Mouse (Mus musculus) retina, adult 2 months (tissue): ENCODE data around the gene Tnik.

Source experiments
- DNase-seq: peaks from one replicate; pipeline ENCODE4 v3.0.0-alpha.2; 2012; ENCODE audit warnings: low read depth, low spot score

The Tnik gene

DNA sequence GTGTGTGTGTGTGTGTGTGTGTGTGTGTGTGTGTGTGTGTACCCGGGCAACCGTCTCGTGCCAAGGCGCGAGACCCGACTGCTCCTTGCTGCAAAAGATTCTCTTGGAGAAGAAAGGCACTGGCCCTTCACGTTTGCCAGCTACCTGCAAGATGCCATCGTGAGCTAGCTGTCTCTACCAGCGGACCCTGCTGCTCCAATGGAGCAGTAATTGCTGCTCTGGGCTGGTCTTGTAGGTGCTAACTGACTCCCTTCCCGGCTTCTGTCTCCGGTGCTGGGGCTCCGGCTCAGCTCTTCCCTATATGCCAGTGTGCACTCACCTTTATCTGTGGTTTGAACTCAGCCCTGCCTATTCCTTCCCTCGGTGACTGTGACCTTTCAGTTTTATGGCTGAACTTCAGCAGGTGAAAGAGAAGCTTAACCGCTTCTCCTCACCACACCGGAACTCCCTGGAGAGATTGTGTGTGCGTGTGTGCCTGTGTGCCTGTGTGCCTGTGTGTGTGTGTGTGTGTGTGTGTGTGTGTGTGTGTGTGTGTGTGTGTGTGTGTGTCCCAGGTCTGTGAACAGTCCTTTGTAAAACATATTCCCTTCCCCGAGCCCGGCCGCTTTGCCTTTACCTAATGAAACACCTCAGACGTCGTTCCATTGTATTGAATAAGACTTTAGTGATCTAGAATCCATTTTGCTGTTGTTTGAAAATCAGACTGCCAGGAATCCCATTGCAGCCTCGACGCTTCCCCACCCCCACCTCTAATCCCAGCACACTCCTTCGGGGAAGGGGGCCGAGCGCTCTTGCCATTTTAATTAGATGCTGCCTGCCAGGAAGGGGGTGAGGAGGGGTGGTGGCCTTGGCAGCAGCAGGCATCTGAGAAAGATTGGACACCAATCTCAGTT, 1.2 kb downstream of the Tnik start:
- peak; percentile 23 for DNase-seq

DNA sequence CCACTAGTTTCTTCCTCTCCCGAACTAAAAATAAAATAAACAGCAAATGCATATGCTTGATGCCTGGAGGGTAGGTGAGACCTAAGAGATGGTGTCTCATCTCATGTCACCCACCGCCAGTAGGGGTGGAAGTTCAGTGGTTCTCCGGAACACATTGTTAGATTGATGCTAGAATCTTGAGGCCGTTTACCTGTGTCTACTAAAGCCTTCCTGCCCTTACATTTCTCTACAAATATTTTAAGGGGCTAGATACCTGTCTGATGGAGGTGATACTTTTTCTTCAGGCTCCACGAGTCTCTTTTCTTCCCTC, 1.8 kb downstream of the Tnik start:
- DNase-seq = no peak

DNA sequence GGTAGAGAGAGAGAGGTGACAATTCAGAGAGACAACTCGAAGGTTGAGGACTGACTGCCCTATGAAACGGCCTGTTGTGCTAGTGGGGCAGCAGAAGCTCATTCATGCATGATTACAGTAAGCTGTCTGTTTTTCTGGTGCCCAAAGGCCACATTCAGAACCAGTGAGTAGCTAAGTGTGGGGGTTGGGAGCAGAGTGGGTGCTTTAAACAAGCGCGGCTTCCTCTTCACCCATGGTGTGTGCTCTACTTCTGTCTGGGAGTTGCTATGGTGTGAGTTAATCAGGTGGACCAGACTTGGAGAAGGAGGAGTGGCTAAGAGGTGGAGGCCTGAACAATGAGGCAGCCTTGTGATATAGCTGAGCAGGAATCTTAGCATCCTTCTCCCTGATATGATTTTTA, 2.2 kb downstream of the Tnik start:
- peak; percentile 23 for DNase-seq

DNA sequence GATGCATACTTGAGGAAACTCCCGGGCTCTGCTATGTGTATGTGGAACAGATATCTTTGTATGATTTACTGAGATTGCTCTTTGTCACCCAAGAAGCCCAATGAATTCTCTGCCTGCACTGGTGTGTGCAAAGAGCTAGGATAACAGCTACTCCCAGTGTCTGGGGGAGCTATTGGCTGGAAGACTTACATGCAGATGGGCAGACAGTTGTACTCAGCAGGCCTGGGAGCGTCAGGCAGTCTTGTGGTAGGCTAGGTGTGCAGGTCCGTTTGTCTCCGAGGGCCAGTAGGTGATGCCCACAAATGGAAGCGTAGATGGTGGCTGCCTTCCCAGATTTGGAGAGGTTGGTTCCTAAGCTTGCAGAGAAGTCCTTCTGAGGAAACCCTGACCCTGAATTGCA, 2.6 kb downstream of the Tnik start:
- no peak for DNase-seq

DNA sequence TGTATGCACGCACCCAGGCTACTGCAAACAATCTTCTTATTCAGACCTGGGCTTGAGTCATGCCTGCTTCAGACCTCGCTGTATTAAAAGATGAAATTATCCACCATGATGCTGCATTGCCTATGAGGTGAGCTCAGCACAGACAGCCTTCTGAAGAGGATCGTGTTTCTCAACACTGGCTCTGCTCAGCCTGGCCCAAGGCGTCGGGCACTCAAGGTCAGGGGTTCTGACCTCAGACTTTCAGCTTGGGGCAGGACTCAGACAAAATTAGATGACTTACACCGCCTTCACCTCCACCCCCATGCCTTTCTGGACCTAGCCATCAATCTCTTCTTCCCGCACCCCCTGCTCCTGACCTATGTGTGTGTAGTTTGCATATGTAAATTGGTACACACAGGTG, 4.2 kb downstream of the Tnik start:
- no peak for DNase-seq

DNA sequence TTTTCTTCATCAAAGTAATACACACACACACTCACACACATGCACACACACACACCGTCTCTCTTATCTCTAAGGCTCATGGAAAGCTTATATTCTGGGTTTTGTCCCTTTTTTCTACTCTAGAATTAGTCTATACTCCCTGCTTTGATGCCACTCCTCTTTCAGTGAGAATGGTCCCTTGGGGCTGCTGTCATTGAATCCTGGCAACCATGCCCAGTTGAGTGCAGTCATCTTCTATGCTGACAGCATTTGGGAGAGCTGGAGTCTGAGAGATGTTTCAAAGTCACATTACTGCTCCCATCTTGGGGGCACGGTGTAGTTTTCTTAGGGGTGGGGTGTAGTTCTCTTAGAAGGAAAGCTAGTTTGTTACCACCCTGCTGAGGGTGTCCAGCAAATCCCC, 6.7 kb downstream of the Tnik start:
- DNase-seq = no peak

DNA sequence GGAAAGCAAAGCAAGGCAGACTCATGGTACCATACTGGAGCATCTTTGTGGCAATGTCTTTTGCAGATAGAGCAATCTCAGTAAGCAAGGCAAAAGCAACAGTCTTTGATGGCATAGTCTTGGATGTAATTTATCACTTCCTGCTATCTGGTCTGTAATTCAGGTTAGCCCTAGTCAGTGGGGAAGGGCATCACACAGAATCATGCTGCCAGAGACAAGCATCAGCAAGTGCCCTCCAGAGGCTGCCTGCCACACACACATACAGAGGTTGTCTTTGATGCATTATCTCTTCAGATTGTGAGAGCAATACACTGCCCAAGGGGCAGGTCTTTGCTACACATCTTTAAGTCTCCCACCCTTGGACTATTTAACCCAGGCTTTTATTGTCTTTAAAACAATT, 8.9 kb downstream of the Tnik start:
- DNase-seq = no peak

DNA sequence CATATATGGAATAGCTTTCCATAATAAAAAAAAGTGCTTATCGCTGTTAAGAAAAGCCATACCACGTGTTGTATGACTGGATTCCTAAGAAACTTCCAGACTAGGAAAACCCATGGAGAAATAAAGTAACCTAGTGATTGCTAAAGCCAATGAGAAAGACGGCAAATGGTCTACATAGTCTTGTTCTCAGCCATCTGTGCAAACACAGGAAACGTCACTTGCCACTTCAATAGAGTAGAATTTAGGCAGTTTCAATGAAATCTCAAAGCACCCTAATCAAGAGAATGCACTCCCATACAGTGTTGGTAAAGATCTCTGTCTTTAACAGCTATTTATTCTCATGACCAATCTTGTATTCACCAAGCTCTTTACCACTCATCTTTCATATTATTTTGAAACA, 11.7 kb downstream of the Tnik start:
- DNase-seq = no peak

DNA sequence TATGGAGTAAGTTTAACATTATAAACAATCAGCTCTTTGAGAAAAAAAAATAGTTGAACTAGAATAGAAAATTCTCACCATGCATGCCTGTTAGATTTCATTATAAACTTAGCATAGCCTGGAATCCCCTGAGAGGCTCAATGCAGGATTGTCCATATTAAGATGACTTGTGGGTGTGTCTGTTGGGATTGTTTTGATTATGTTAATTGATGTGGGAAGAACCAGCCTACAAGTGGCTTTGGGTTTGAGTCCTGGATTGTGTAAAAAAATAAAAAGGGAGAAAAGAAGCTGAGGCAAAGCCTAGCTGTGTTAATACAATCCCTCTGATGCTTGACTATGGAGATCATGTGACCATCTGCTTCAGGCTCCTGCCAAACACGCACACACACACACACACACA, 26.7 kb downstream of the Tnik start:
- DNase-seq = no peak

DNA sequence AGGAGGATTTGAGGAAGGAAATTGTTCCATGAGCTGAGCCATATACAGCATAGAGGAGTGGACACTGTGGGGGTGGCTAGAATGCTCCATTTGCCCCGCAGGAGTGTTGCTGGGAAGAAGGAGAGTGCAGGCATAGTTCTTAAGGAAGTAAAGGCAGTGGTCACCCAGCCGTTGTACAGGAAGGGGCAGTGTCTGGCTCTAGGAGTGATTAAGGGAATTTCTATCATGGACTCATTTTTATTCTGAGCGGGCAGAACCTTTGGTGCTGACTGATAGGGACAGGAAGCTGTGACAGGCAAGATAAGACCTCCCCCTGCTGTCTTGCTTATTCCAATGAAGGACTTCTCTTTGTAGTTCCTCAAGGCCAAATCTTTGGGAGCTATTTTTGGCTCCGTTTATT, 38.4 kb downstream of the Tnik start:
- no peak for DNase-seq

DNA sequence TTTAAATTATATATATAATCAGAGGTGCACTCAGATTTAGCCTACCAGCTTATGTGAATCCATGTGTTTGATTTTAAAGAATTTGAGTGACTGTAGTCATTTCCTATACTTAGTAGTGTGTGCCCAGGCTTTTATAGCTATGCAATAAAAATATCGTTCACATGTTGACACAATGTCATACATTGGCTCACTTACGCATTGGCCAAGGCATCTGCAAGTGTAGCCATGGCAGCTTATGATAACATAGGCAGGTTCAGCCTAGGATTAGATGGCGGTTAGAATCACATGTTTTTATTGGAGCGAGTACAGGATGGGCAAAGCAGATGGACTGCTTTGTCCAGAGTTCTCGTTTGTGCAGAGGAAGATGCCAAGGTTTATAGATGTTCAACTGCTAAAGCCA, 40.9 kb downstream of the Tnik start:
- DNase-seq = no peak

DNA sequence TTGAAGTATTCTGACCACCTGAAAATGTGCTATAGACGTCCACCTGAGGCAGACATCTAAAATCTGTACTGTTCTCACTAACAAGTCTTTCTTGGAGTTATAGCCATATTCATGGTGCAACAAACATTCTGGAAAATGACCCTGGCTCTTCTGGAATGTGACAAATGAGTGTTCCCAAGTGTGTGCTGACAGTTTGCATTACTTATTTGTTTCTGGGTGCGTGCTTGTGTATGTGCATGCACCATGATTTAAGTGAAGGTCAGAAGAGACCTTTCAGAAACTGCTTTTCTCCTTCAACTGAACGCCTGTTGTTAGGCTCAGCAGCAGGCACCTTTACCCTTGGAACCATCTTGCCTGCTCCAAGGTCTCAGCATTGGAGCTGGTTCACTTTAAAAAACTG, 43.8 kb downstream of the Tnik start:
- no peak for DNase-seq

DNA sequence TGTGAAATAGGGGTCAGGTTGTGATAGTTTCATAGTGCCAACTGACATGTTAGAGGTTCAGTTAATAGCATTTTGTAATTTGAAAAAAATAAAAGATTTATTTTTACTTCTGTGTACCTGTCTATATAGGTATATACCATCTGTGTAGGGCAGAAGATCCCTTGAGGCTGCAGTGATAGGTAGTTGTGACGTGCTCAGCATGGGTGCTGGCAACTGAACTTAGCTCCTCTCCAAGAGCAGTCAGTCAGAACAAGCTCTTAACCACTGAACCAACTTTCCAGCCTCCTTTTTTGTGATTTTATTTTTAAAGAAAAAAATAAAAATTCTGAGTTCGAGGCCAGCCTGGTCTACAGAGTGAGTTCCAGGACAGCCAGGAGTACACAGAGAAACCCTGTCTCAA, 51.4 kb downstream of the Tnik start:
- DNase-seq = no peak

DNA sequence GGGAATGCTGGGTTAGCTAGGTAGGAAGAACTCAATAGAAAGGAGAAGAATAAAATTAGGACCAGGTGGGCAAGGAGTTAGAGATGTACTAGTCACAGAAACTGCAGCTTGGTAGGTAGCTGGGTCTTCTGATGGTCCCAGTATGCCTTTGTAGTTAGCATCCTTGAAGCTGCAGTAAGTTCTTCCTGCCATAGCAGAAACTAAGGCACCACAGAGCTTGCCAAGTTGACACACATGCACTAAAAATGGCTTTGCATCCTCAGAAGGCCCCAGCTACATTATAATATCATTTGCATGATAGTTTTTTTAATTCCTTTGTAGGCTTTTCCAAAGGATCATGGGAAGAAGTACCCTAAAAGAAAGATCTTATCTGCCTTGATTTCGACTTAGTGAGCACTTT, 54.3 kb downstream of the Tnik start:
- DNase-seq = no peak

DNA sequence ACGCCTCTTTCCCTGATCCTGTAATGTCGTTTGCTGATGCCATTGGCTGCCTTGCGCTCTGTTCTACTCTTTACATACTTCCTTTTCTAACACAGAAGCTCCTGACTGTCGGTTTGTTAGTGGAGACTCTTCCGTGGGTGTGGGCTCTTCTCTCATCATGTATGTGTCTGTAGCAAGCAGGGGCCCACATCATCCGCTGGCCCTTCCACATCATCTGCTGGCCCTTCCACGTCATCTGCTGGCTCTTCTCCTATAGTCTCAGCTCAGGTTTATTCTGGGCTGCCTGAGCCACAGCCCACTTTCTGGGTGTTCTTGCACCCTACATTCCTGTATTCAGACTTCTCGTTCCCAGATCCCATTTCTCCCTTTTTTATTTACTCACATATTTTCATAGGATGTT, 58.6 kb downstream of the Tnik start:
- no peak for DNase-seq

DNA sequence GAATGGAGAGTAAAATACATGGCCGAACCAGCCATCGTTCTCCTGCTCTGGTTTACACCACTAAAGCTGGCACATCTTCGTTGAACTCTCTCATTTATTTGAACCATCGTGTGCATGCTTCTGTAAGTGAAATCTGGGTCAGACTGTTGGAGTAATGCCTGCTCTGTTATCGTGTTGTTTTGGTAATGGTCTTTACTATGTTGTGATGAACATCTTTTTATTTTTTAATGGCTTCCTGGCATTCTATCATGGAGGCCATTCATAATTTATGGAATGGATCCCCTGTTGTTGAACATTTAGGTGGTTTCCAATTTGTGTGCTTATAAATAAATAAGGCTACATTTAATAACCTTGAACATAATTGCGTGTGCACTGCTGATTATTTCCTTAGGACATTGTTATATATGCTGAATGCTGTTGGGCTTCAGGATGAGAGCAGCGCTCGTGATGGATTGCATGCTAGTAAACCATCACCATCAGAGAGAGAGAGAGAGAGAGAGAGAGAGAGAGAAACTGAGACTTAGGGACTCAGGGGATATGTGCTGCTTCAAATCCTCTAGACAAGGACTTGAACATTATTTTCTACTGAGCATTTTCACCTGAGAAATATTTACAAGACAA, 62.7 kb downstream of the Tnik start:
- no peak for DNase-seq

DNA sequence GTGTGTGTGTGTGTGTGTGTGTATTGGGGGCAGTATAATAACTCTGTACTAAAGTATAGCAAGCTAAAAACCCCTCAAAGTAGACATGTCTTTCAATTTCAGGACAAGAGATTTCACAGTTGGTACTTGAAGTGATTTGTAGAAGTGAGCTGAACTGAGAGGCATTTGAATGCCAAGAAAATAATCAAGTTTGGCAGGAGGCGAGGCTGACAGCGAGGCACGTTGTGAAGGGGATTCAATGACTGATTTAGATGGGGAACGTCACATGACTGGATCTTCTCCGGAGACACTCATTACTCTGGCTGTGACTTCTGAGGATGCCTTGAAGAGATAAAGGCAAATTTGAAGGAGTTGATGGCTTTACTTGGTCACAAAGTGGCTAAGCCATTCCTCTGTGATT, 69.3 kb downstream of the Tnik start:
- no peak for DNase-seq

DNA sequence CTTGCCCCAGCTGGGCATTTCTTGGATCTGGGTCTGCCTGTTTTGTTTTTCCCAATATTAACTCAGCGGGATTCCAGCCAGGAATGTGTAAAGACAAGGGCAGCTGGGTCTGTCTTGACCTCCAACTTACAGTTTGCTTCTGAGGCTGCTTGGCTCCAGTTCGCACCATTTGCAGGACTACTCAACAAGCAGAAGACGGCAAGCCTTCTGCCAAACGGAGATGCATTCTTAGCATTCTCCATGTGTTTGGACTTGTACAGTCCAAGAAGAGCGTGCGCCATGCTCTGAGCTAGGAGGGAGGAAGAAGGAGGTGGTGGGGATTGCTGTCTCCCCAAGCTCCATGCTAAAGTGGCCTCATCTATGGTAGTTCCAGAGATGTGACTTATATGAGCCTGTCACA, 70.9 kb downstream of the Tnik start:
- no peak for DNase-seq

DNA sequence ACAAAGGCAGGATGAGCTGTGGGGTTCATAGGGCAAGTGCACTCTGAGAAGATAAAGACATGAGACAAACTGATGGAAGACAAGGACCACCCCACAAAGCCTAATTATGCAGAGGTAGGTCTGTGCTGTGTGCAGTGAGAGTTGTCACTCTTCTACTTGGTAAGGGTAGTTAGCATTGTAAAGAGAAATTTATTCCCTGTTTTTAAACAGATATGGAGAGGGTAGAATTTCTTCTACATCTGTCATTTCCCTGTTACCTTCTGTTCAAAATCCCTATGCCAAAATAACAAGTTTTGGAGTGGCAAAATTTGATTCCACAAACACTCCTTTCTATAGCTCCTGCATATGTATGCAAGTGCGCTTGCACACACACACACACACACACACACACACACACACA, 71.5 kb downstream of the Tnik start:
- no peak for DNase-seq

DNA sequence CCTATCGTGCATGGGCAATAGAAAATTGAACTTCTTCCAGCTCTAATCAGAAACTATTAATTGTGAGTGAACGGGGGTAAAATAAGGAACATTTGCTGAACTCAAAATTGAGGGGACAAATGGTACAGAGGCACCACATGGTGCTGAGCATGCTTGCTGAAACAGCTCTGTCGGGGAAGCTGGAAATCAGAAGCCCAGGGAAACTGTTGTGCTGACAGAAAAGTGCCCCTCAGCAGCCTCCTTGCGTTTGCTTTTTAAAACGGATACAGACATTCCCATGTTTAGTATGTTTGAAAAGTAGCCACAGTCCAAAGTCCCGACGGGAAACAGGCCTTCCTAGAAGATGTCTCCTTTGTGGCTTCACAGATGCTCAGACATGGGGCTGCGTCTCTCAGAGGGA, 77.1 kb downstream of the Tnik start:
- DNase-seq = no peak

DNA sequence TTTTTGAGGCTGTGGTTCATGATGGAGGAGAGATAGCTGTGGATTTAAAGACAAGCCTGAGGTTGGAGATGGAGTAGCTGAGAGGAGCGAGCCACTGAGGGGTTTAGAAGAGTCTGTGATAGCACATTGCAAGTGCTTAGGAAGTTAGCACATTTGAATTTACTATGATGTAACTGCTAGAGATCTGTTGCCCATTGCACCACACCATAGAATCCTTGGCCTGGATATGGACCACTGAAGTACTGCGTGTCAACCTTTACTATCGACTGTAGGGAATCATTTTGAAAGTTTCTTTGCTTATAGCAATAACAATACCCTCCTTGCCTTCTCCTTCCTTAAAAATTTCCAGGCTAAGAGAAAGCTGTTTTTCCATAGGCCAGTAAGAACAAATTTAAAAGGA, 80.2 kb downstream of the Tnik start:
- DNase-seq = no peak

DNA sequence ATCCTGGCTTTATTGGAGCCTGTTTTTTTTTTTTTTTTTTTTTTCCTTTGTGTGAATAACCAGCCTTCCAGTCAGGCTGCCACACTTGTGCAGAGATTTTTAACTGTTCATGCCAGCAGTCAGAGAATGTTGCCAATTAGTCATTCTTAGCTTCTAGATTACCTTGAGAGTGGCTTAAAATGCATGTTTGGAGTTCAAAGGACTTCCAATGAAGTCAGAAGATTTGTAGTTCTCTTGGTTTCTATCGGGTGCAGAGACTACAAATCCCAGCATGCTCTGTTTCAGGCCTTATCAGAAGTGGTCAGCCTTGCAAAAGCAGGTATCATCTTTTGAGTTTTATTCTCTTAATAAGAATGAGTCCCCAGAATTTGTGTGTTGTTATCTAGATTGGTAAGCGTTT, 80.6 kb downstream of the Tnik start:
- no peak for DNase-seq

DNA sequence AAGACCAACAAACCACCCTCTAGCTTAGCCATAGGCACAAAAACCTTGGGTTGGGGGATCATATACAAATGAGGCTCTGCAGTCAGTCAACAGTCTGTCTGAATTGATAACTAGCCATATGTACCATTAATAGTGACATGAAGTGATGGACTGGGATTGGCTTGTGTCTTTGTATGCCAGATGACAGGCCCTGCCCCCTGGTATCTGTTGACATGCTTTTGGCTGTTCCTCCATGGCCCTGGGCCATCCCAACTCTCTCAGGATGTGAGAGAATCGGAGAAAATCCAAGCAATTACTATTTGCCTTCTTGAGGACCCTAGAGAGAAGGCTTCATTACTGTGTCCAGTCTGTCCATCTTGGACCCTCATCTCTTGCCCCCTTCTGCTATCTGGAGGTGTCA, 82.4 kb downstream of the Tnik start:
- no peak for DNase-seq

DNA sequence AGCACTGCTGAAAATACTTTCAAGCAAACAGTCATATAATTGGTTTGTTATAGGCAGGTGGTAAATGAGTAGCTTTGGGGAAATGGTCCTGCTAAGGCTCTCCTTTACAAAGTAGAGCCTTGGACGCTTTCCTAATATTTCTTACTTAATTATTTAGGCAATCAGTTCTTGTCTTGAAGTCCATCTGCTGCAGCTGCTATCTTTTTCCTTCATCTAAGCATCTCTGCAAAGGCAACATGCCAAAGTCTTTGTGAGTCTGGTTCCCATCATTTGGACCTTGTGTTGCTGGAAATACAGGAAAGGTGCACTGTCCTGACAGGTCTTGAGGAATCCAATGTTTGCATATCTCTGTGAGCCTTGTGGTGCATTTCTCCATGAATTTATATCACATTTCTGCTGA, 82.9 kb downstream of the Tnik start:
- no peak for DNase-seq
